Mouse (Mus musculus): Measurements from ENCODE around the gene Nbl1. TPM values are rescaled to one million over a fixed set of nuclear protein-coding genes. Genes with fewer than 3 reads are reported as not detected.
A peak's percentile ranks its signal among the peaks of the same experiment; 100 is the strongest.

Gene Nbl1
- total RNA-seq, 2 experiments from 2014 or later = 22.6 to 22.8 TPM

GRCm38 (mm10) chr4:139075915-139076314 is 16.9 kb downstream of the Nbl1 start:
- DNase-seq = no peak
- intact Hi-C loops (cut with DNase I) = no loop called here

GRCm38 (mm10) chr4:139075041-139075711 is 17.6 kb downstream of the Nbl1 start, which contains the start of gene Htr6:
TSS of gene Htr6 (minus strand) at chr4:139075570.
- intact Hi-C loops (cut with DNase I) = no loop called here
- no peak for DNase-seq

- peak in 1 of 2 experiments; percentile 44 for DNase-seq
- intact Hi-C loops (cut with DNase I) = loop anchor here (5.0 kb wide), 1 partner anchor 332 kb away; no protein-coding TSS in a partner anchor
These were observed 18.7 kb downstream of the Nbl1 start for GRCm38 (mm10) chr4:139074060-139074459.

- intact Hi-C loops (cut with DNase I) = no loop called here
These were observed 24.5 kb downstream of the Nbl1 start for GRCm38 (mm10) chr4:139068287-139068686.

GRCm38 (mm10) chr4:139064831-139065230 is 28.0 kb downstream of the Nbl1 start:
- DNase-seq = no peak
- intact Hi-C loops (cut with DNase I) = no loop called here

More at GRCm38 (mm10) chr4:139068287-139068686, 24.5 kb downstream of the Nbl1 start:
- DNase-seq = no peak

- intact Hi-C loops (cut with DNase I) = no loop called here
- no peak for DNase-seq
These were observed 33.2 kb downstream of the Nbl1 start for GRCm38 (mm10) chr4:139059569-139059968.

GRCm38 (mm10) chr4:139058029-139058428 is 34.8 kb downstream of the Nbl1 start:
- no peak for DNase-seq
- intact Hi-C loops (cut with DNase I) = no loop called here

GRCm38 (mm10) chr4:139057291-139057690 is 35.5 kb downstream of the Nbl1 start:
- intact Hi-C loops (cut with DNase I) = no loop called here

GRCm38 (mm10) chr4:139055744-139056143 is 37.0 kb downstream of the Nbl1 start:
- intact Hi-C loops (cut with DNase I) = no loop called here
- DNase-seq = no peak

More at GRCm38 (mm10) chr4:139057291-139057690, 35.5 kb downstream of the Nbl1 start:
- DNase-seq = no peak

- intact Hi-C loops (cut with DNase I) = no loop called here
- DNase-seq = no peak
These were observed 37.5 kb downstream of the Nbl1 start for GRCm38 (mm10) chr4:139055336-139055735.

GRCm38 (mm10) chr4:139054300-139054923 is 38.4 kb downstream of the Nbl1 start:
- intact Hi-C loops (cut with DNase I) = no loop called here
- no peak for DNase-seq

GRCm38 (mm10) chr4:139053391-139053790 is 39.4 kb downstream of the Nbl1 start:
- DNase-seq = no peak
- intact Hi-C loops (cut with DNase I) = no loop called here

GRCm38 (mm10) chr4:139052796-139053195 is 40.0 kb downstream of the Nbl1 start:
- no peak for DNase-seq
- intact Hi-C loops (cut with DNase I) = no loop called here

GRCm38 (mm10) chr4:139048518-139048917 is 44.3 kb downstream of the Nbl1 start:
- intact Hi-C loops (cut with DNase I) = no loop called here
- DNase-seq = no peak

GRCm38 (mm10) chr4:139046354-139046753 is 46.4 kb downstream of the Nbl1 start:
- intact Hi-C loops (cut with DNase I) = no loop called here

GRCm38 (mm10) chr4:139044566-139044965 is 48.2 kb downstream of the Nbl1 start:
- intact Hi-C loops (cut with DNase I) = no loop called here
- no peak for DNase-seq

More at GRCm38 (mm10) chr4:139046354-139046753, 46.4 kb downstream of the Nbl1 start:
- DNase-seq = no peak

GRCm38 (mm10) chr4:139043600-139043999 is 49.2 kb downstream of the Nbl1 start:
- no peak for DNase-seq
- intact Hi-C loops (cut with DNase I) = no loop called here

- DNase-seq = no peak
- intact Hi-C loops (cut with DNase I) = no loop called here
These were observed 50.2 kb downstream of the Nbl1 start for GRCm38 (mm10) chr4:139042611-139043010.

- intact Hi-C loops (cut with DNase I) = no loop called here
- DNase-seq = no peak
These were observed 52.5 kb downstream of the Nbl1 start for GRCm38 (mm10) chr4:139040084-139040839.

- no peak for DNase-seq
- intact Hi-C loops (cut with DNase I) = no loop called here
These were observed 54.8 kb downstream of the Nbl1 start for GRCm38 (mm10) chr4:139037795-139038607.
